Mouse (Mus musculus): ENCODE measurements around the gene Ncapd3. TPM values are rescaled to one million over a fixed set of nuclear protein-coding genes. Genes with fewer than 3 reads are reported as not detected.

Ncapd3 gene
- polyA plus RNA-seq, 1 experiment from 2014 or later: 42.9 TPM

- no peak for ATAC-seq
- Histone ChIP-seq H3K9me3 (replicated peaks) (no peaks in the 10 kb centered on the region), H3K27me3 (replicated peaks) (no peaks in the 10 kb centered on the region), H3K27ac (no peak overlapping the region), H3K36me3 (peaks cover 74% of the 10 kb centered on the region), H3K4me3 (no peak overlapping the region), H3K4me1 (peaks cover 21% of the 10 kb centered on the region), H3K9ac (no peak overlapping the region), H3K4me2 (no peak overlapping the region)
- WGBS (ENCODE audit: insufficient replicate concordance): 77% methylated on average over 3 of the region's 3 CpGs
Measured at GRCm38 (mm10) chr9:27005231-27005630, 24.7 kb upstream of the Ncapd3 start.

GRCm38 (mm10) chr9:27005933-27006332 lies 24.0 kb upstream of the Ncapd3 start:
- Histone ChIP-seq H3K27me3 (replicated peaks) (no peaks in the 10 kb centered on the region), H3K9ac (no peak overlapping the region), H3K36me3 (peaks cover 80% of the 10 kb centered on the region), H3K4me3 (no peak overlapping the region), H3K9me3 (replicated peaks) (no peaks in the 10 kb centered on the region), H3K4me1 (peaks cover 14% of the 10 kb centered on the region), H3K27ac (no peak overlapping the region), H3K4me2 (no peak overlapping the region)
- 89% methylated on average over 1 of the region's 1 CpGs for WGBS (ENCODE audit: insufficient replicate concordance)
- no peak for ATAC-seq

- H3K4me3 ChIP-seq: no peak overlapping the region
- H3K9ac ChIP-seq: no peak overlapping the region
- H3K36me3 ChIP-seq: peaks cover 89% of the 10 kb centered on the region
- 88% methylated on average over 5 of the region's 5 CpGs for WGBS (ENCODE audit: insufficient replicate concordance)
- H3K4me2 ChIP-seq: no peak overlapping the region
- H3K9me3 ChIP-seq (replicated peaks): no peaks in the 10 kb centered on the region
- ATAC-seq: no peak
- no peaks in the 10 kb centered on the region for H3K27me3 ChIP-seq (replicated peaks)
- peaks cover 4% of the 10 kb centered on the region; the same call in 1 of the 2 replicates for H3K4me1 ChIP-seq
- H3K27ac ChIP-seq: no peak overlapping the region
Measured at GRCm38 (mm10) chr9:27006866-27007265, 23.1 kb upstream of the Ncapd3 start.

- 69% methylated on average over 5 of the region's 5 CpGs for WGBS (ENCODE audit: insufficient replicate concordance)
- peaks cover 97% of the 10 kb centered on the region for H3K36me3 ChIP-seq
Measured at GRCm38 (mm10) chr9:27009231-27009630, 20.7 kb upstream of the Ncapd3 start.

GRCm38 (mm10) chr9:27011572-27011971 lies 18.4 kb upstream of the Ncapd3 start:
- Histone ChIP-seq H3K4me1 (no peaks in the 10 kb centered on the region), H3K27ac (no peak overlapping the region), H3K36me3 (peaks cover 98% of the 10 kb centered on the region), H3K4me2 (no peak overlapping the region), H3K9ac (no peak overlapping the region), H3K4me3 (no peak overlapping the region), H3K9me3 (replicated peaks) (no peaks in the 10 kb centered on the region), H3K27me3 (replicated peaks) (no peaks in the 10 kb centered on the region)
- 70% methylated on average over 4 of the region's 4 CpGs for WGBS (ENCODE audit: insufficient replicate concordance)
- ATAC-seq: no peak

More at GRCm38 (mm10) chr9:27009231-27009630, 20.7 kb upstream of the Ncapd3 start:
- H3K9ac ChIP-seq: no peak overlapping the region
- no peaks in the 10 kb centered on the region for H3K4me1 ChIP-seq
- no peaks in the 10 kb centered on the region for H3K27me3 ChIP-seq (replicated peaks)
- H3K4me3 ChIP-seq: no peak overlapping the region
- H3K27ac ChIP-seq: no peak overlapping the region
- no peak overlapping the region for H3K4me2 ChIP-seq
- H3K9me3 ChIP-seq (replicated peaks): no peaks in the 10 kb centered on the region
- no peak for ATAC-seq

GRCm38 (mm10) chr9:27018961-27019360 lies 11.0 kb upstream of the Ncapd3 start:
- Histone ChIP-seq H3K9me3 (replicated peaks) (no peaks in the 10 kb centered on the region), H3K4me2 (no peak overlapping the region), H3K36me3 (peaks cover 69% of the 10 kb centered on the region), H3K9ac (no peak overlapping the region), H3K4me3 (no peak overlapping the region), H3K27ac (no peak overlapping the region), H3K27me3 (replicated peaks) (no peaks in the 10 kb centered on the region), H3K4me1 (no peaks in the 10 kb centered on the region)
- no peak for ATAC-seq
- WGBS (ENCODE audit: insufficient replicate concordance): 87% methylated on average over 10 of the region's 10 CpGs

GRCm38 (mm10) chr9:27023681-27024080 lies 6.3 kb upstream of the Ncapd3 start:
- peaks cover 32% of the 10 kb centered on the region for H3K36me3 ChIP-seq
- H3K9ac ChIP-seq: no peak overlapping the region
- no peak overlapping the region for H3K4me3 ChIP-seq
- no peak overlapping the region for H3K4me2 ChIP-seq
- no peak overlapping the region for H3K27ac ChIP-seq
- no peaks in the 10 kb centered on the region for H3K9me3 ChIP-seq (replicated peaks)
- peaks cover 29% of the 10 kb centered on the region for H3K4me1 ChIP-seq
- WGBS (ENCODE audit: insufficient replicate concordance): 57% methylated on average over 4 of the region's 4 CpGs
- ATAC-seq: no peak
- no peaks in the 10 kb centered on the region for H3K27me3 ChIP-seq (replicated peaks)

- whole genome bisulfite sequencing (ENCODE audit: insufficient replicate concordance): 13% methylated on average over 1 of the region's 1 CpGs
- H3K36me3 ChIP-seq: peaks cover 16% of the 10 kb centered on the region; the same call in 1 of the 2 replicates
- H3K27ac ChIP-seq: no peak overlapping the region
Measured at GRCm38 (mm10) chr9:27026708-27027107, 3.3 kb upstream of the Ncapd3 start.

GRCm38 (mm10) chr9:27029022-27029827 lies 750 bp upstream of the Ncapd3 start:
- Histone ChIP-seq H3K4me1 (peaks cover 56% of the 10 kb centered on the region), H3K4me2 (peak overlapping the region; percentile 96), H3K9ac (peak overlapping the region; percentile 94), H3K9me3 (replicated peaks) (no peaks in the 10 kb centered on the region), H3K27ac (peak overlapping the region; percentile 85), H3K27me3 (replicated peaks) (no peaks in the 10 kb centered on the region), H3K4me3 (peak overlapping the region; percentile 98), H3K36me3 (peaks cover 21% of the 10 kb centered on the region)
- peak; percentile 44 for ATAC-seq
- under 1% methylated on average over 52 of the region's 52 CpGs for WGBS (ENCODE audit: insufficient replicate concordance)

More at GRCm38 (mm10) chr9:27026708-27027107, 3.3 kb upstream of the Ncapd3 start:
- Histone ChIP-seq H3K4me3 (no peak overlapping the region), H3K4me2 (no peak overlapping the region), H3K4me1 (peaks cover 41% of the 10 kb centered on the region), H3K9ac (no peak overlapping the region), H3K9me3 (replicated peaks) (no peaks in the 10 kb centered on the region), H3K27me3 (replicated peaks) (no peaks in the 10 kb centered on the region)
- ATAC-seq: no peak

- Histone ChIP-seq H3K4me1 (peaks cover 53% of the 10 kb centered on the region), H3K27me3 (replicated peaks) (no peaks in the 10 kb centered on the region), H3K4me3 (peak overlapping the region; percentile 98), H3K9ac (peak overlapping the region; percentile 94), H3K4me2 (peak overlapping the region; percentile 96), H3K9me3 (replicated peaks) (no peaks in the 10 kb centered on the region), H3K27ac (peak overlapping the region; percentile 71), H3K36me3 (peaks cover 22% of the 10 kb centered on the region)
- 1% methylated on average over 17 of the region's 17 CpGs for WGBS (ENCODE audit: insufficient replicate concordance)
- peak; percentile 48 for ATAC-seq
Measured at GRCm38 (mm10) chr9:27030763-27031100, 757 bp downstream of the Ncapd3 start.

GRCm38 (mm10) chr9:27043892-27044291 lies 13.9 kb downstream of the Ncapd3 start:
- Histone ChIP-seq H3K27ac (no peak overlapping the region), H3K4me2 (no peak overlapping the region), H3K4me1 (no peaks in the 10 kb centered on the region), H3K36me3 (peaks cover 97% of the 10 kb centered on the region), H3K9me3 (replicated peaks) (no peaks in the 10 kb centered on the region), H3K9ac (no peak overlapping the region), H3K4me3 (no peak overlapping the region), H3K27me3 (replicated peaks) (no peaks in the 10 kb centered on the region)
- no peak for ATAC-seq
- 86% methylated on average over 5 of the region's 5 CpGs for WGBS (ENCODE audit: insufficient replicate concordance)

- no peak overlapping the region for H3K4me2 ChIP-seq
- H3K27me3 ChIP-seq (replicated peaks): no peaks in the 10 kb centered on the region
- no peaks in the 10 kb centered on the region for H3K9me3 ChIP-seq (replicated peaks)
- H3K4me3 ChIP-seq: no peak overlapping the region
- H3K36me3 ChIP-seq: peaks cover 97% of the 10 kb centered on the region
- WGBS (ENCODE audit: insufficient replicate concordance): 87% methylated on average over 2 of the region's 2 CpGs
- no peak overlapping the region for H3K27ac ChIP-seq
- no peak overlapping the region for H3K9ac ChIP-seq
- no peaks in the 10 kb centered on the region for H3K4me1 ChIP-seq
- ATAC-seq: no peak
Measured at GRCm38 (mm10) chr9:27049492-27049891, 19.5 kb downstream of the Ncapd3 start.
